21 mouse cellular contexts compared by ENCODE assay signal in genomic region chr1:120266460-120266859, GRCm38 (mm10). TPM values are rescaled to one million over a fixed set of nuclear protein-coding genes. Genes with fewer than 3 reads are reported as not detected.
DNase-seq lines count a peak whose midpoint lies in the region; ATAC-seq and TF ChIP-seq lines count a peak whose summit lies in the region.
"Had no signal": no experiment of that assay in that cellular context is flagged by ENCODE, and none has a peak within 500 bp of the region (broad histone marks: within the 10 kb centered on the region; RNA-seq: fewer than 3 reads in every experiment).

No protein-coding gene starts in this region.

- no peak overlapping the region for H3K4me3 ChIP-seq in lung, postnatal 0 days (ENCODE audit: low read depth, low read length)
- H3K4me3 ChIP-seq in ES-Bruce4 (ENCODE audit: low read depth, low read length): no peak overlapping the region
- H3K4me3 ChIP-seq in liver, embryonic 13.5 days (replicated peaks): peak overlapping the region; percentile 82; the same call in 1 of the 2 replicates
- no peak overlapping the region for H3K4me3 ChIP-seq in forebrain, postnatal 0 days (ENCODE audit: low read depth, low read length)
- H3K4me3 ChIP-seq: embryonic facial prominence, embryonic 12.5 days; forebrain, embryonic 15.5 days; hindbrain, embryonic 13.5 days had no signal

- H3K4me2 ChIP-seq in lung, postnatal 0 days (replicated peaks; ENCODE audit: low read depth, low read length): no peak overlapping the region
- peak overlapping the region; percentile 93 for H3K4me2 ChIP-seq in liver, embryonic 13.5 days
- no peak overlapping the region for H3K4me2 ChIP-seq in forebrain, postnatal 0 days (ENCODE audit: low read depth)
- H3K4me2 ChIP-seq: embryonic facial prominence, embryonic 12.5 days; forebrain, embryonic 15.5 days; lung, embryonic 14.5 days had no signal

- peak; percentile 36 for DNase-seq in adrenal gland, adult 2 months
- no peak for DNase-seq in adrenal gland, postnatal 25 days
- DNase-seq in lung, postnatal 0 days (ENCODE audit: low spot score): peak; percentile 21
- DNase-seq in lung, postnatal 4 days: no peak
- DNase-seq in liver, embryonic 13.5 days: no peak
- DNase-seq in forebrain, postnatal 0 days: no peak
- no peak for DNase-seq in urinary bladder, postnatal 36 days (ENCODE audit: low spot score in 2 of 2)
- DNase-seq: cerebellum, postnatal 10 days; heart, postnatal 10 days; kidney, adult 8-10 months; kidney, postnatal 25 days; lung, embryonic 14.5 days; right cerebral cortex, postnatal 4 days; thymus, postnatal 25 days had no signal

- H3K36me3 ChIP-seq in lung, postnatal 0 days (ENCODE audit: insufficient read depth, low read length): no peaks in the 10 kb centered on the region
- no peaks in the 10 kb centered on the region for H3K36me3 ChIP-seq in ES-Bruce4 (ENCODE audit: control insufficient read depth, insufficient read depth, low read length, poor library complexity, severe bottlenecking)
- peaks cover 25% of the 10 kb centered on the region for H3K36me3 ChIP-seq in liver, embryonic 13.5 days
- H3K36me3 ChIP-seq in forebrain, postnatal 0 days (ENCODE audit: insufficient read depth): no peaks in the 10 kb centered on the region
- H3K36me3 ChIP-seq: embryonic facial prominence, embryonic 12.5 days; forebrain, embryonic 15.5 days; hindbrain, embryonic 13.5 days had no signal

- H3K4me1 ChIP-seq in lung, postnatal 0 days (ENCODE audit: insufficient read depth, low read depth, low read length): no peaks in the 10 kb centered on the region
- peaks cover 5% of the 10 kb centered on the region for H3K4me1 ChIP-seq in ES-Bruce4 (ENCODE audit: control insufficient read depth, insufficient read depth, low read length)
- H3K4me1 ChIP-seq in liver, embryonic 13.5 days (replicated peaks): peaks cover 96% of the 10 kb centered on the region
- H3K4me1 ChIP-seq in forebrain, postnatal 0 days (ENCODE audit: insufficient read depth): peaks cover 11% of the 10 kb centered on the region; the same call in 1 of the 2 replicates

- 0 out of 2 replicates have a peak, but pooled peaks have one; percentile 23 for TF ChIP-seq EP300 in lung, postnatal 0 days (IDR thresholded peaks at IDR 0.05)
- TF ChIP-seq EP300 in ES-Bruce4 (IDR thresholded peaks at IDR 0.05; ENCODE audit: insufficient read depth, low read depth, low read length): peak; percentile 87

- no peak overlapping the region for H3K27ac ChIP-seq in lung, postnatal 0 days (ENCODE audit: low read length)
- peak overlapping the region; percentile 12; the same call in 1 of the 2 replicates for H3K27ac ChIP-seq in ES-Bruce4 (ENCODE audit: insufficient read depth, low read length)
- peak overlapping the region; percentile 97 for H3K27ac ChIP-seq in liver, embryonic 13.5 days
- no peak overlapping the region for H3K27ac ChIP-seq in forebrain, postnatal 0 days (ENCODE audit: low read depth, low read length)
- H3K27ac ChIP-seq: embryonic facial prominence, embryonic 12.5 days; forebrain, embryonic 15.5 days; hindbrain, embryonic 13.5 days; stomach, postnatal 0 days had no signal

- WGBS in lung, postnatal 0 days: 35% methylated on average over 4 of the region's 4 CpGs
- 62% methylated on average over 4 of the region's 4 CpGs for WGBS in liver, embryonic 13.5 days (ENCODE audit: insufficient replicate concordance)
- 62% methylated on average over 4 of the region's 4 CpGs for WGBS in forebrain, postnatal 0 days

- no peak for TF ChIP-seq CTCF in lung, postnatal 0 days (IDR thresholded peaks at IDR 0.05)
- TF ChIP-seq CTCF in ES-Bruce4 (IDR thresholded peaks at IDR 0.05; ENCODE audit: low read depth, low read length): no peak
- TF ChIP-seq CTCF in forebrain, postnatal 0 days (IDR thresholded peaks at IDR 0.05; ENCODE audit: low read depth): no peak

- no peak for ATAC-seq in lung, postnatal 0 days
- no peak for ATAC-seq in liver, embryonic 13.5 days (ENCODE audit: low read depth)
- no peak for ATAC-seq in forebrain, postnatal 0 days
- ATAC-seq: forebrain, embryonic 15.5 days; inflammation-experienced regulatory T-cells, adult 6 months had no signal

- no peaks in the 10 kb centered on the region for H3K9me3 ChIP-seq in lung, postnatal 0 days (ENCODE audit: low read length)
- H3K9me3 ChIP-seq in ES-Bruce4 (replicated peaks; ENCODE audit: control insufficient read depth, insufficient read depth, low read length, poor library complexity, severe bottlenecking): no peaks in the 10 kb centered on the region
- H3K9me3 ChIP-seq in liver, embryonic 13.5 days (replicated peaks): no peaks in the 10 kb centered on the region
- no peaks in the 10 kb centered on the region for H3K9me3 ChIP-seq in forebrain, postnatal 0 days (ENCODE audit: low read length)
- H3K9me3 ChIP-seq: embryonic facial prominence, embryonic 12.5 days; forebrain, embryonic 15.5 days; hindbrain, embryonic 13.5 days; megakaryocyte, embryonic 14.5 days had no signal

- no peak overlapping the region for H3K9ac ChIP-seq in lung, postnatal 0 days (replicated peaks; ENCODE audit: low read depth)
- no peak overlapping the region for H3K9ac ChIP-seq in ES-Bruce4 (ENCODE audit: low read depth, poor library complexity, severe bottlenecking)
- peak overlapping the region; percentile 91 for H3K9ac ChIP-seq in liver, embryonic 13.5 days
- no peak overlapping the region for H3K9ac ChIP-seq in forebrain, postnatal 0 days
- H3K9ac ChIP-seq: embryonic facial prominence, embryonic 12.5 days; forebrain, embryonic 15.5 days; hindbrain, embryonic 13.5 days; lung, embryonic 14.5 days had no signal

- no peaks in the 10 kb centered on the region for H3K27me3 ChIP-seq in lung, postnatal 0 days (replicated peaks; ENCODE audit: insufficient read depth, low read length)
- H3K27me3 ChIP-seq in ES-Bruce4 (ENCODE audit: control insufficient read depth, insufficient read depth, low read length, poor library complexity, severe bottlenecking): no peaks in the 10 kb centered on the region
- no peaks in the 10 kb centered on the region for H3K27me3 ChIP-seq in liver, embryonic 13.5 days
- H3K27me3 ChIP-seq in forebrain, postnatal 0 days (ENCODE audit: insufficient read depth, low read length): no peaks in the 10 kb centered on the region
- H3K27me3 ChIP-seq: embryonic facial prominence, embryonic 12.5 days; forebrain, embryonic 15.5 days had no signal

- no peak for TF ChIP-seq POLR2A in ES-Bruce4 (IDR thresholded peaks at IDR 0.05; ENCODE audit: insufficient read depth, low read length)

RNA-seq across cellular contexts. Expression of gene Steap3, which starts 6.0 kb away (rescaled TPM):
- 10 to 100 TPM; 34.5 to 38.1 TPM for total RNA-seq in adrenal gland, adult 2 months (2021)
- 62.3 and 76.9 TPM in 2 replicates for polyA plus RNA-seq in adrenal gland, adult 2 months (2012; rRNA removed)
- 28.9 and 48.9 TPM in 2 replicates for total RNA-seq in adrenal gland, postnatal 25 days (2021)
- 4.3 and 4.4 TPM in 2 replicates for polyA plus RNA-seq in lung, postnatal 0 days (2015; fragmentation: Nextera tagmentation; extraction: Ambion mirVana)
- 9.4 and 11.0 TPM in 2 replicates for polyA plus RNA-seq in ES-Bruce4 (2011; ENCODE audit: insufficient read depth, insufficient read length, low read depth, missing spikeins)
- 46.7 and 49.5 TPM in 2 replicates for polyA plus RNA-seq in liver, embryonic 13.5 days (2015; fragmentation: Nextera tagmentation; extraction: Ambion mirVana)
- 1.3 and 3.9 TPM in 2 replicates for total RNA-seq in forebrain, postnatal 0 days (2014; rRNA removed)
- 3.9 and 4.4 TPM in 2 replicates for polyA plus RNA-seq in forebrain, postnatal 0 days (2015; fragmentation: Nextera tagmentation; extraction: Ambion mirVana)

Comparison
In these comparisons a context has a peak if more than half of its experiments do, and no peak if none do; other contexts are left out.
1. DNase-seq: peak in adrenal gland, adult 2 months (single experiment) and lung, postnatal 0 days (single experiment); none in adrenal gland, postnatal 25 days (single experiment), lung, postnatal 4 days (0 of 2), liver, embryonic 13.5 days (single experiment), forebrain, postnatal 0 days (single experiment) and urinary bladder, postnatal 36 days (0 of 2).
2. H3K27ac ChIP-seq: peak in ES-Bruce4 (single experiment) and liver, embryonic 13.5 days (single experiment); none in lung, postnatal 0 days (single experiment) and forebrain, postnatal 0 days (single experiment).